Mouse (Mus musculus): ENCODE data around the gene Hnrnpf. TPM values are rescaled to one million over a fixed set of nuclear protein-coding genes. Genes with fewer than 3 reads are reported as not detected.

Hnrnpf gene
- polyA plus RNA-seq, 1 experiment, result 374 TPM

DNA sequence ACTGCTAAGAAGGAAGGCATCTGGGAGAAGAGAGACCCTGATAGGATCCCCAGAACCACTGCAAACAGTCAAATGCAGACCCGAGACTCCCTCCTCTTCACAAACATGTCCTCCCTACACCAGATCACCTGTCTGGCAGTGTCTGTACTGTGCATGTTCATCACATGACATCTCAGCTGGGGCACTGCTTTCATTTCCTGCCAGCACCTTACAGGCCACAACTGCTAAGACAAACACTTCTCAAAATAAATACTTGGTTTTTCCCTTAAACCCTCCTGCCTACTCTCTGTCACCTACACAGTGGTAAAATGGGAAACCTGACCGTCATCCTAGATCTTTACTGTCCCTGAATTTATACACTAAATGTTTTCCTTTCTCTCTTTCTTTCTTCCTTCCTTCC, 43.8 kb downstream of the Hnrnpf start:
- peaks cover 3% of the 10 kb centered on the region for H3K36me3 ChIP-seq (ENCODE audit: control insufficient read depth, insufficient read depth)
- H3K27me3 ChIP-seq (ENCODE audit: control insufficient read depth, insufficient read depth, insufficient read length), result no peaks in the 10 kb centered on the region
- H3K4me3 ChIP-seq (ENCODE audit: insufficient read depth, poor library complexity, severe bottlenecking), result no peak overlapping the region
- TF ChIP-seq CTCF (IDR thresholded peaks at IDR 0.05; ENCODE audit: control insufficient read depth, insufficient read depth, insufficient read length) (no peak), MYOG (IDR thresholded peaks at IDR 0.05; ENCODE audit: control insufficient read depth, extremely low read depth, insufficient read length) (no peak), USF1 (IDR thresholded peaks at IDR 0.05; ENCODE audit: low read depth) (no peak), MYOD1 (IDR thresholded peaks at IDR 0.05; ENCODE audit: control insufficient read depth, insufficient read length, low read depth) (no peak), CEBPB (IDR thresholded peaks at IDR 0.05; ENCODE audit: low read depth) (no peak), MAX (IDR thresholded peaks at IDR 0.05) (no peak), FOSL1 (IDR thresholded peaks at IDR 0.05; ENCODE audit: insufficient read depth, low read length, poor library complexity, severe bottlenecking) (no peak)
- no peaks in the 10 kb centered on the region for H3K79me2 ChIP-seq (ENCODE audit: control insufficient read depth, insufficient read depth)
- H3K79me3 ChIP-seq (ENCODE audit: low read depth), result no peaks in the 10 kb centered on the region
- H3ac ChIP-seq (ENCODE audit: control insufficient read depth, insufficient read length, low read depth), result no peak overlapping the region

DNA sequence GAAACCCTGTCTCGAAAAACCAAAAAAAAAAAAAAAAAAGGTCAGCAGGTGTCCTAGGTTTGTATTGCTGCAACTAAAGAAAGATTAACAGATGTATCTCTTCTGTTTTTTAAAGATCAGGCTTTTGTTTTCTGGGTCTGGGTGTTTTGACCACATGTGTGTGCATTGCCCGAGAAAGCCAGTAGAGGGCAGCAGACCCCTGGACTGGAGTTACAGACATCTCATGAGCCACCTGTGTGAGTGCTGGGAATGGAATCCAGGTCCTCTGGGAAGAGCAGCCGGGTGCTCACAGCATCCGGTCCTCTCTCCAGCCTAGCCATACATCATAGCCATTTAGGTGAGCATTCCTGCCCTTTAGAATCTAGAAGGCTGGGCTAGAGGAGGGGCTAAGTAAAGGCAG, 52.2 kb downstream of the Hnrnpf start:
- Histone ChIP-seq H3K79me3 (ENCODE audit: low read depth) (no peaks in the 10 kb centered on the region), H3K4me3 (ENCODE audit: insufficient read depth, poor library complexity, severe bottlenecking) (no peak overlapping the region), H3K27me3 (ENCODE audit: control insufficient read depth, insufficient read depth, insufficient read length) (no peaks in the 10 kb centered on the region), H3ac (ENCODE audit: control insufficient read depth, insufficient read length, low read depth) (no peak overlapping the region), H3K79me2 (ENCODE audit: control insufficient read depth, insufficient read depth) (no peaks in the 10 kb centered on the region), H3K36me3 (ENCODE audit: control insufficient read depth, insufficient read depth) (no peaks in the 10 kb centered on the region)
- no peak for TF ChIP-seq FOSL1 (IDR thresholded peaks at IDR 0.05; ENCODE audit: insufficient read depth, low read length, poor library complexity, severe bottlenecking)
- no peak for TF ChIP-seq USF1 (IDR thresholded peaks at IDR 0.05; ENCODE audit: low read depth)
- TF ChIP-seq MYOG (IDR thresholded peaks at IDR 0.05; ENCODE audit: control insufficient read depth, extremely low read depth, insufficient read length), result no peak
- TF ChIP-seq MYOD1 (IDR thresholded peaks at IDR 0.05; ENCODE audit: control insufficient read depth, insufficient read length, low read depth), result no peak
- TF ChIP-seq CTCF (IDR thresholded peaks at IDR 0.05; ENCODE audit: control insufficient read depth, insufficient read depth, insufficient read length), result no peak
- TF ChIP-seq CEBPB (IDR thresholded peaks at IDR 0.05; ENCODE audit: low read depth), result no peak

DNA sequence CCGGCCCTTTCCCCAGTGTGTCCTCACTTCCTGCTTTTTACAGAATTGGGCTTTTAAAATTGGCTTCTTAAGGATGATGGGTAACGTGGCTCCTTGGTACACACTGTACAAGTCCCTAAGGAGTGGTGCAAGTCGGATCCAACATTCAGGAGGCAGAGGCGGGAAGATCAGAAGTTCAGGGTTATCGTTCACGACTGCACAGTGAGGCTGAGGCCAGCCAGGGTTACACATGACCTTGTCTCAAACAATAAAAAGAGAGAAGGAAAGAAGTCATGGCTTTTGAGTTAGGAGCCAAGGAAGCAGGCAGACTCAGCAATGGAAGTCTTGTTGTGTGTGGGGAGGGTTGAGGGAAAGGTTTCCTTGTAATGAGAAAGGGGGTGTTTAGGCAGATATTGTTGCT, 56.0 kb downstream of the Hnrnpf start:
- no peaks in the 10 kb centered on the region for H3K79me3 ChIP-seq (ENCODE audit: low read depth)
- no peaks in the 10 kb centered on the region for H3K27me3 ChIP-seq (ENCODE audit: control insufficient read depth, insufficient read depth, insufficient read length)
- H3K4me3 ChIP-seq (ENCODE audit: insufficient read depth, poor library complexity, severe bottlenecking), result no peak overlapping the region
- H3K36me3 ChIP-seq (ENCODE audit: control insufficient read depth, insufficient read depth), result no peaks in the 10 kb centered on the region
- H3K79me2 ChIP-seq (ENCODE audit: control insufficient read depth, insufficient read depth), result no peaks in the 10 kb centered on the region
- TF ChIP-seq MYOD1 (IDR thresholded peaks at IDR 0.05; ENCODE audit: control insufficient read depth, insufficient read length, low read depth), result no peak
- no peak for TF ChIP-seq MAX (IDR thresholded peaks at IDR 0.05)
- no peak for TF ChIP-seq CEBPB (IDR thresholded peaks at IDR 0.05; ENCODE audit: low read depth)
- no peak for TF ChIP-seq MYOG (IDR thresholded peaks at IDR 0.05; ENCODE audit: control insufficient read depth, extremely low read depth, insufficient read length)
- no peak for TF ChIP-seq CTCF (IDR thresholded peaks at IDR 0.05; ENCODE audit: control insufficient read depth, insufficient read depth, insufficient read length)
- TF ChIP-seq FOSL1 (IDR thresholded peaks at IDR 0.05; ENCODE audit: insufficient read depth, low read length, poor library complexity, severe bottlenecking), result no peak
- no peak for TF ChIP-seq USF1 (IDR thresholded peaks at IDR 0.05; ENCODE audit: low read depth)
- H3ac ChIP-seq (ENCODE audit: control insufficient read depth, insufficient read length, low read depth), result no peak overlapping the region

DNA sequence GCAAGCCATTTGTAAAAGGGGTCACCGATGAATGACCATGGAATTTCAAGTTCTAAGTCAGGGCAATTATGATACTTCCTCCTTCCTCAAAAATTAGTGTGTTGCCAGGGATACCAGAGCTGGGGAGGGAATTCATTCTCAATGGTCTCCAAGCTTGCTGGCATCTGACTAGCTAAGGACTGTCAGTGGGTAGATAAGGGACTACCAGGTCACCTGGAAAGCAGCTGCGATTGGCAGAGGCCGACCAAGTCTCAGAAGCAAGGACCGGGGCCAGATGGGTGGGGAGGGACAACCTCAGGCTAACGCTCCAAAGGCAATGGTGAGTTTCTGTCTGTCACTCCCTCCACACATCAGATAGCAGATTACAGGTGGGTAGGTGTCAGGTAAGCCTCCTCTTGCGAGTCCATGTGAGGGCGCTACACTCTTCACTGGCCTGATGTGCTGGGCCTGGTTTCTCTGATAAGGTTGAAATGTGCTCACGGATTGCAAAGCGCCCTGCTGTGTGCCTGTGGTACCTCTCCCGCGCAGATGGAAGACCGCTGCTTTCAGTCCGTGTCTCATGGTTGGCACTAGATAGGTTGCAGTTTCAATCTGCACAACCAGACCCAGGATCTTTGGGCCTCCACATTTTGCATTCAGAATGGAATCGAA, 56.9 kb downstream of the Hnrnpf start:
- no peaks in the 10 kb centered on the region for H3K27me3 ChIP-seq (ENCODE audit: control insufficient read depth, insufficient read depth, insufficient read length)
- H3ac ChIP-seq (ENCODE audit: control insufficient read depth, insufficient read length, low read depth), result no peak overlapping the region
- H3K79me2 ChIP-seq (ENCODE audit: control insufficient read depth, insufficient read depth), result no peaks in the 10 kb centered on the region
- H3K36me3 ChIP-seq (ENCODE audit: control insufficient read depth, insufficient read depth), result no peaks in the 10 kb centered on the region
- no peaks in the 10 kb centered on the region for H3K79me3 ChIP-seq (ENCODE audit: low read depth)
- no peak for TF ChIP-seq FOSL1 (IDR thresholded peaks at IDR 0.05; ENCODE audit: insufficient read depth, low read length, poor library complexity, severe bottlenecking)
- H3K4me3 ChIP-seq (ENCODE audit: insufficient read depth, poor library complexity, severe bottlenecking), result no peak overlapping the region

DNA sequence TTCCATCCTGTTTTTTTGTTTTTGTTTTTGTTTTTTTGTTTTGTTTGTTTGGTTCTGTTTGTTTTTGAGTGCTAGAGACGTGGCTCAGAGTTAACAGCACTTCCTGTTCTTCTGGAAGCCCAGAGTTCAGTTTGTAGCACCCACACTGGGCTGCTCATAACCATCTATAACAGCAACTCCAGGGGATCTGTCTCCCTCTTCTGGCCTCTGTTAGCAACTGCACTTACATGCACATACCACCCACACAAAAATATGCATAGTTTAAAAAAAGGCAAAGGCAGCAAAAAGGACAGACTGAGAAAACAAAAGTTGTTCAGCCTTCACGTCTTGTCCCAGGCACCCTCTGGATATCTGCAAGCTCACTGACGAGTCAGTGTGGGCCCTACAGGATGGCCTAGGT, 63.1 kb downstream of the Hnrnpf start:
- TF ChIP-seq CEBPB (IDR thresholded peaks at IDR 0.05; ENCODE audit: low read depth) (no peak), MAX (IDR thresholded peaks at IDR 0.05) (no peak), USF1 (IDR thresholded peaks at IDR 0.05; ENCODE audit: low read depth) (no peak), FOSL1 (IDR thresholded peaks at IDR 0.05; ENCODE audit: insufficient read depth, low read length, poor library complexity, severe bottlenecking) (no peak), MYOG (IDR thresholded peaks at IDR 0.05; ENCODE audit: control insufficient read depth, extremely low read depth, insufficient read length) (no peak), CTCF (IDR thresholded peaks at IDR 0.05; ENCODE audit: control insufficient read depth, insufficient read depth, insufficient read length) (no peak), MYOD1 (IDR thresholded peaks at IDR 0.05; ENCODE audit: control insufficient read depth, insufficient read length, low read depth) (no peak)
- no peak overlapping the region for H3ac ChIP-seq (ENCODE audit: control insufficient read depth, insufficient read length, low read depth)
- H3K4me3 ChIP-seq (ENCODE audit: insufficient read depth, poor library complexity, severe bottlenecking), result no peak overlapping the region
- peaks cover 10% of the 10 kb centered on the region for H3K27me3 ChIP-seq (ENCODE audit: control insufficient read depth, insufficient read depth, insufficient read length)
- H3K79me2 ChIP-seq (ENCODE audit: control insufficient read depth, insufficient read depth), result no peaks in the 10 kb centered on the region
- H3K36me3 ChIP-seq (ENCODE audit: control insufficient read depth, insufficient read depth), result no peaks in the 10 kb centered on the region
- H3K79me3 ChIP-seq (ENCODE audit: low read depth), result no peaks in the 10 kb centered on the region

DNA sequence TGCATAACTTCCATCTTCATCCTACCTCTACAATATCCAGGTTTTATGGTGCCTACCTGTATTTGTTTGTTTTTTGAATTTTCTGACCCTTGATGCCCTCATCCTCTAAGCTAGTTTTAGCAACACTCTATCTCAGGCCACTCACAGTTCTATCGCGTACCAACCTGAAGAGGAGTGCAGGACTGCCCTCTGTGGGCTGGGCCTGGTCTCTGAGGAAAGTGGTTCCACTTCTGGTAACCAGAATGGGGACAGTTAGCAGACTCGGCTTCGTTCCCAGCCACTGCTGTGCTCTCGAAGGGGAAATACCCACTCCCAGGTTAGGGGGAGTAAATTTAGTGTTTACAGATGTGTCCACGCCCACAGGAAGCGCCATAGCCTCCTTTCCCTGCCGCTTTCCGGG, 66.6 kb downstream of the Hnrnpf start:
- Histone ChIP-seq H3ac (ENCODE audit: control insufficient read depth, insufficient read length, low read depth) (no peak overlapping the region), H3K27me3 (ENCODE audit: control insufficient read depth, insufficient read depth, insufficient read length) (peaks cover 10% of the 10 kb centered on the region), H3K79me3 (ENCODE audit: low read depth) (no peaks in the 10 kb centered on the region), H3K4me3 (ENCODE audit: insufficient read depth, poor library complexity, severe bottlenecking) (no peak overlapping the region), H3K79me2 (ENCODE audit: control insufficient read depth, insufficient read depth) (no peaks in the 10 kb centered on the region), H3K36me3 (ENCODE audit: control insufficient read depth, insufficient read depth) (no peaks in the 10 kb centered on the region)
- no peak for TF ChIP-seq USF1 (IDR thresholded peaks at IDR 0.05; ENCODE audit: low read depth)
- no peak for TF ChIP-seq MYOG (IDR thresholded peaks at IDR 0.05; ENCODE audit: control insufficient read depth, extremely low read depth, insufficient read length)
- TF ChIP-seq CTCF (IDR thresholded peaks at IDR 0.05; ENCODE audit: control insufficient read depth, insufficient read depth, insufficient read length), result no peak
- no peak for TF ChIP-seq CEBPB (IDR thresholded peaks at IDR 0.05; ENCODE audit: low read depth)
- no peak for TF ChIP-seq MYOD1 (IDR thresholded peaks at IDR 0.05; ENCODE audit: control insufficient read depth, insufficient read length, low read depth)
- no peak for TF ChIP-seq FOSL1 (IDR thresholded peaks at IDR 0.05; ENCODE audit: insufficient read depth, low read length, poor library complexity, severe bottlenecking)
- TF ChIP-seq MAX (IDR thresholded peaks at IDR 0.05), result no peak

Small RNA genes within 50 kb of the gene (microRNA-seq; reads per million reads assigned to microRNA genes)
- gene Gm25535 (ENCODE audit: borderline microRNAs expressed), result not detected

Other genes starting within 250 kb of the Hnrnpf start
- gene Zfp637, start 59.1 kb upstream of the Hnrnpf start, polyA plus RNA-seq (2012; fragmentation: generic; extraction: Trizol), result 53.2 TPM
- gene Zfp239, start 38.2 kb upstream of the Hnrnpf start, polyA plus RNA-seq (2012; fragmentation: generic; extraction: Trizol), result 4.4 TPM
- gene Fxyd4, start 37.4 kb downstream of the Hnrnpf start, polyA plus RNA-seq (2012; fragmentation: generic; extraction: Trizol), result 0.75 TPM
- gene Rasgef1a, start 111.1 kb downstream of the Hnrnpf start, polyA plus RNA-seq (2012; fragmentation: generic; extraction: Trizol), result 0.09 TPM
- 4.6 TPM for gene Csgalnact2, start 238.8 kb downstream of the Hnrnpf start, polyA plus RNA-seq (2012; fragmentation: generic; extraction: Trizol)

All from C2C12 (cell line).